Mouse (Mus musculus): ENCODE measurements around the gene 1810010H24Rik.

DNA sequence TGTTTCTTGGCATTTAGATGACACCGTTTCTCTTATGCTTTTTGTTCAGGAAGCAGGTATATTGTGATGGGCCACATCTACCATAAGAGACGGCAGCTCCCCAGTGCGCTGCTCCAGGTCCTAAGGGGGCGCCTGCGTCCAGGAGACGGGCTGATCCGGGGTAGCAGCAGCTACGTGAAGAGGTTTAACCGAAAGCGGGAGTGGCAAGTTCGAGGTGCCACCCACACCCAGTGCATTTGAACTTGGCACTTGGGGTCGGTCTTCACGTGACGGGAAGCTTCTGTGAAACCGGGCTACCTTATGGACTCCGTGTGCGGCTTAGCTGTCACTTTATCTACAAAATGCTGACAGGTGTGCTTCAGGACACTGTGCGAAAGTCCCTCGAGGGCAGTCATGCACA, 4.1 kb downstream of the 1810010H24Rik start:
- TF ChIP-seq POLR2A (IDR thresholded peaks at IDR 0.05; ENCODE audit: borderline replicate concordance, control insufficient read depth, low read depth, low read length) (no peak), CTCF (IDR thresholded peaks at IDR 0.05; ENCODE audit: control insufficient read depth, insufficient read depth, low read length) (no peak)

Data from bone marrow, adult 2 months (tissue).